Mouse (Mus musculus): Measurements from ENCODE around the gene P4ha1.

Gene P4ha1

GRCm38 (mm10) chr10:59324311-59325165, 1.4 kb downstream of the P4ha1 start:
- no peak for DNase-seq

DNA sequence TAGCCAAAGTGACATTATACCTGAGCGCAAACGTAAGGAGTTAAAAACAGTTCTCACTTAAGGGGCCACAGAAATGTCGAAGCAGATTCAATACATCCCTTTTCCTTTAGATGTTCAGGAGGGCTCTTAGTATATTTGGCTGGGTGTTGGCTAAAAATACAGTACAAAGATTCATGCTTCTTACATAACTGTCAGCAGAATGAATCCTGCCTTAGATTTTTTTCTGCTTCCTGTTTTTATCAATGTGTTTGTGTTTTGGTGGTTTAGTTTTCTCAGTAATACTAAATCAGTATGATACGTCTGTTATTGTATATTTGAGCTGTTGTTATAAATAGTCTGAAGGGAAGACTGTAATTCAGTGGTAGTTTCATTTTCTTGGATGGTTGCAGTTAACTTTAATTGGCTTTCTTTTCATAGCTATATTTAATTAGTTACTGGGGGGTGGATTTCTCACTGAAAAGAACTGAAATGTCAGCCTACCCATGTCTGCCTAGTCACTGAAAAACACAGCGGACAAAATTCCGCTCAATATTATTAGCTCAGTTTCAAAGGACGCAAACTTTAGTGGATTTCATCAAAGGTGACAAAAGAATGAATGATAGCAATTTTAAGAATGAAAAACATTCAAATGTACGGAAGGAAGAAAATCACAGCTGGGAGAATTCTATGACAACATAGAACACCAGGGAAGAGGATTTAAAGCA, 3.7 kb downstream of the P4ha1 start:
- no peak for DNase-seq

- DNase-seq = no peak
Measured at GRCm38 (mm10) chr10:59327316-59327710, 4.2 kb downstream of the P4ha1 start.

GRCm38 (mm10) chr10:59331546-59332256, 8.6 kb downstream of the P4ha1 start:
- no peak for DNase-seq

GRCm38 (mm10) chr10:59333400-59333799, 10.3 kb downstream of the P4ha1 start:
- peak; percentile 42 to 45 for DNase-seq

DNA sequence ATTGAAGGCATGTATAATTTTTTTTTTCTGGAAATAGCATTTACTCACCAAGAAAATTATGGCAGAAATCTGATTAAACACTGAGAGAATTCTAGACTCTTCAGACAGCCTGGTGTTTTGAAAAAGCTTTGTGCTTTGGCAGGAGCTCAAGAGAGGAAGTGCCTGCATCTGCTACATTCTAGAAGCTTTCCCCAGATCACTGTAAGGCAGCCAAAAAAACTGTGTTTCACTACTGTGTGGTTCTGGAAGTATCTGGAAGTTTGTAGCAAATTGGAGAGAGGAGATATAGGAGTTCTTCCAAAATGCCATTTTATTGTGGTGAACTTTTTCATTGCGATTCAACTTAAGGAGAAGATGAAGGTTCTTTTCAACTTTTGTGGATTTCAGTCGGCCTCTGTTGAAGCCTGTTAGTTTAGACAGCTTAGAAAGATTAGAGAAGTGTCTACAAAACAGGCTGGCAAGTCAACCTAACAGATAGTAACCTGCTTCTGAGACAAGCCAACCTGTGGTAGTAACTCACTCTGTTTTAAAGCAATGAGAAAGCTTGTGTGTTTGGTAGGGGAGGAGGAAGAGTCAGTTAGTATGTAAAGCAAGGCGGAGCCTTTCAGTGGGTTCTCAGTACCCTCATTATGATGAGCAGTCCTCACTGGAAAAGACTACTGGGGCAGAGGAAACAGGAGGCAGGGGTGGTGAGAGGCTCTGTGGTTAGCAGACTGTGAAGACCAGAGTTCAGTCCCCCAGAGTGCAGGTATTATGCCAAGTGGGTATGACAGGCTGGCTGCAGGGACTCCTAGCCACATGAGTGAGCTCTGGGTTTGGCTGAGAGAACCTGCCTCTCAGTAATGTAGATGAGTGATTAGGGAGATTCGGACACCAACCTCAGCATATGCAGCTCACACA, 12.1 kb downstream of the P4ha1 start:
- peak in 1 of 2 experiments; percentile 13 for DNase-seq

- DNase-seq = no peak
Measured at GRCm38 (mm10) chr10:59336124-59336523, 13.0 kb downstream of the P4ha1 start.

DNA sequence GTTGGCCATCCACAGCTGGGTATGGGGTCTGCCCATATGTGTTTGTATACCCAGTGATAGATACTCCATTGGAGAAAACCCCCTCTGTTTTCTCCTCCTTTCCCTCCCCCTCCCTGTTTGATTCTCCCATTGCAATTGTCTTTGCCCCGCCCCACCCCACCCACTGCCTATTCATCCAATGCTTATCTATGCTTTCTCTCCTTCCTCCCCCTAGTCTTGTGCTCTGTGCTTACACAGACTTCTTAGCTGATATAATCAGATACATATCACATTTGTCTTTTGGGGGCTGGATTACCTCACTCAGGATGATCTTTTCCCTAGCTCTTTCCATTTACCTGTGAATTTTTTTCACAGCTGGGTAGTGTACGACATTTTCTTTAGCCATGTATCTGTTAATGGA, 23.5 kb downstream of the P4ha1 start:
- DNase-seq = no peak

DNA sequence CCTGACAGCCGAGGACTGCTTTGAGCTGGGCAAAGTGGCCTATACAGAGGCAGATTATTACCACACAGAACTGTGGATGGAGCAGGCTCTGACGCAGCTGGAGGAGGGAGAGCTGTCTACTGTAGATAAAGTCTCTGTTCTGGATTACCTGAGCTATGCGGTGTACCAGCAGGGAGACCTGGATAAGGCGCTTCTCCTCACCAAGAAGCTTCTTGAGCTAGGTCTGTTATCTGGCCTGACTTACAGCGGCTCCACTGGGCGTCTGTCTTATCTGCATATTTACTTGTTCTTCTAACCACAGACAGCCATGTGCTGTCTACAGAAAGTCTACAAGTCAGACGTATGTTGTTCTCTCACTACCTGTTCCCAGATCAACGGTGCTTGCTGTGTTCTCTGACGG, 25.1 kb downstream of the P4ha1 start:
- no peak for DNase-seq

DNA sequence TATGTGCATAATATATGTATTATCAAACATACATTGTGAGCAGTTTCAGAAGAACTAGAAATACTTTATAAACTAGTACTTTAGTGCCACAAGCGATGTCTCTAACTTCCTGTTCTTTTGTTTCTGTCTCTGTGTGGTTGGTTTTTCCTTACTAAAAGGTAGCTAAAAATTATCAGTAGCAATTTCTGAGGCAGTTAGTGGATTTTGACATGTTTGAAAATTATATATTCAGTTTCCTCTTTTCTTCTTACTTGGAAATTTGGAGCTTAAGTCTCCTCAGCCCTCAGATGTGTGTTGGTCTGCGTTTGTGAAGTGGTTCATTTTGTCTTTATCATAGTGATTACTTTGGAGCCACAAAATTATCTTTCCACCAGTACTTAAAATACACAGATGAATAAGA, 26.4 kb downstream of the P4ha1 start:
- no peak for DNase-seq

DNA sequence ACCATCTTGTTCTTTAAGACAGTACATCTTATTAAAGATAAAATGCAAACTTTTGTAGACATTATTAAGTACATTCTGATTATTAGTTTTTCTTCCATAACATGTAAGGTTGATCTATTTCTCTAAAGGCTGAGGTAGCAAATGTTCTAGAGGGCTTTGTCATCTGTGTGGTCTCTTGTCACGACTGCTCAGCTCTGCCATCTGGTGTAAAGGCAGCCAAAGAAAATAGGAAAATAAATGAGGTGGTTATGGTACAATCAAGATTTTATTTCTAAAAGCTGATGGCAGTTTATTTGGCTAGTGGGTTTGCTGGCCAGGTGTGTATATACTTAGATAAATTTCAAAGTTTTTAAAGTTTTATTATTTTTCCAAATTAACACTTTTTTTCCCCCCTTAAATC, 30.0 kb downstream of the P4ha1 start:
- DNase-seq = no peak

DNA sequence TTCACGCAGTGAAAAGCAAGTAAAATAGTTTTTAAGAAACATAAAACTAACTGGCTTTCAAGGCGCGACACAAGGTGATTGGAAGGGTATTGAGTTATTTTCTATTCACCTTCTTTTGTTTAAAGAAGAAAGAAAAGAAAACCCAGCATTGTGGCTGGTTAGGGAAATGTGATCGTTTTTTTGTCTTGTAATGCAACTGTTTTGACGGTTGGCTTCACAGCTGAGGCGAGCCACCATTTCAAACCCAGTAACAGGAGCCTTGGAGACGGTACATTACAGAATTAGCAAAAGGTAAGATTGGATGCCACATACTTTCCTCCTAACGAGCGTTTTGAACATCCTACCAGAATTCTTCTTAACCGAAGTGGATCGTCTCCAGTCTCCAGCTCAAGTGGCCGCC, 31.0 kb downstream of the P4ha1 start:
- DNase-seq = no peak

GRCm38 (mm10) chr10:59355020-59355419, 31.9 kb downstream of the P4ha1 start:
- no peak for DNase-seq

DNA sequence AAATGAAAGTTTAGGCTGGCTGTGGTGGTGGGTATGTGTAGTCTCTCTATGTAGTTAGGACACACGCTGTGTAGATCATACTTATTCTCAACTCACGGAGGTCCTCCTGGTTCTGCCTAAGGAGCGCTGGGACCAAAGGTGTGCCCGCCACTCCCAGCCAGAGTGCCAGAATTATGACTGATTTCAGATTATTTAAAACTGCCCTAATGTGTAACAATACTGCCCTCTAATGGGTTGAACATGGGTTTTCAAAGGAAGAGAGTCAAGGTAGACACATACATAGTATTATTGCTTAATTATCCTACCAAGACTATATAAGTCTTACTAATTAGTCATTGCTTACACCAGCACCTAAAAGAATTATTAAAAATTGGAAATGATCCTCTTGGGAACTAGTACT, 35.6 kb downstream of the P4ha1 start:
- DNase-seq = peak in 1 of 2 experiments; percentile 3

DNA sequence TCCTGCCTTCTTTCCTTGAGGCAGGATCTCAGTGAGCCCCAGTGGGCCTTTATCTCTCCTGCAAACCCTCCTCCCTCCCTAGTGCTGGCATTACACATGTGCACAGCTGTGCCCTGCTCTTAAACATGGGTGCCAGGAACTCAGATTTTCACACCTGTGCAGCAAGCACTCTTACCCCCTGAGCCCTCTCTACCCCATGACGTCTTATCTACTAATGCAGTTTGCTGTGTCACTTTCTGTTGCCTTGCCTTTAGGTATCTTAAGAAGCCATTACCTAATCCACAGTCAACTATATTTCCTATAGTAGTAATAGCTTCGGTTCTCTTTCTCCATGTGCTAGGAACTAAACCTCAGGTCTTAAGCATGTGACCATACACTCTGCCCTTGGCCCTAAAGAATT, 40.1 kb downstream of the P4ha1 start:
- no peak for DNase-seq

- DNase-seq = no peak
Measured at GRCm38 (mm10) chr10:59364551-59364950, 41.5 kb downstream of the P4ha1 start.

- no peak for DNase-seq
Measured at GRCm38 (mm10) chr10:59365804-59366589, 42.9 kb downstream of the P4ha1 start.

DNA sequence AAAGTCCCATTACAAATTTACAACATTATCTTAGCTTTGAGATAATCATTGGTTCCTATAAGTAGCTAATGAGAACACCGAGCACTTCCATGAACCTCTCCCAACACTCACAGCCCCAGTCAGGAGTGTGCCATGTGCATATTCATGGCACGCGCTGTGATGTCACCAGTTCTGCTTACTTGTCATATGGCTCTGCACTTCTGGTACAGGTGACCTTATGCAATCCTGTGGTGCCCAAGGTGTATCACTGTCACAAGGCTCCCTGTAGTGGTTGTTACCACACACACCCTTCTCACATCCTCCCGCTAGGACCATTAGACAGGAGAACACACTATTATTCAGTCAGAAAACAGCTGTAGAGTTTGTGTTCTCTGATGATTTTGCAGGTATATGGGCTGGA, 43.6 kb downstream of the P4ha1 start:
- no peak for DNase-seq

- no peak for DNase-seq
Measured at GRCm38 (mm10) chr10:59367206-59367605, 44.1 kb downstream of the P4ha1 start.

- no peak for DNase-seq
Measured at GRCm38 (mm10) chr10:59368729-59369128, 45.6 kb downstream of the P4ha1 start.

- no peak for DNase-seq
Measured at GRCm38 (mm10) chr10:59369426-59369825, 46.3 kb downstream of the P4ha1 start.

DNA sequence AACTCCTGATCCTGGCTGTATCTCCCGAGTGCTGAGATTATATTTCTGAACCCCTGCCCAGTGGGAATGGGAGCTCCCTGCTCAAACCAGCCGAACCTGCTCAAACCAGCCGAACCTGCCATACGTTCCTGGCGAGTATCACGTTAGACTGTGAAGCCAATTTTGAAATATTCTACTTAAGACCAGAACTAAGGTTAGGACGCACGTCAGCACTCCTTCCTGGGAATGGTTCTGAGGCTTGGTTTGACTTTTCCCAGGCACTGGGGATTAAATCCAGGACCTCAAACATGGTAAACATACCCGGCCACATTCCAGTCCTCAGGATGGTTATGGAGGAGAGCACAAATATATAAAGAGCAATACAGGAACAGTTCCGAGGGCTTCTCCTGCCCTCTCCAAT, 54.8 kb downstream of the P4ha1 start:
- no peak for DNase-seq

All from B cell, adult 2 months (primary cell).